Mouse (Mus musculus) E14TG2a.4 (cell line): ENCODE data around the gene Usp34.

Experiments used
- CTCF ChIP-seq: conservative IDR thresholded peaks from 2 replicates; pipeline ENCODE4 v1.5.1; 2014; ENCODE audit warnings: low read length
- POU5F1 ChIP-seq: IDR thresholded peaks from 2 replicates; pipeline ENCODE4 v1.6.1; 2014; ENCODE audit warnings: low read length, borderline replicate concordance

DNA sequence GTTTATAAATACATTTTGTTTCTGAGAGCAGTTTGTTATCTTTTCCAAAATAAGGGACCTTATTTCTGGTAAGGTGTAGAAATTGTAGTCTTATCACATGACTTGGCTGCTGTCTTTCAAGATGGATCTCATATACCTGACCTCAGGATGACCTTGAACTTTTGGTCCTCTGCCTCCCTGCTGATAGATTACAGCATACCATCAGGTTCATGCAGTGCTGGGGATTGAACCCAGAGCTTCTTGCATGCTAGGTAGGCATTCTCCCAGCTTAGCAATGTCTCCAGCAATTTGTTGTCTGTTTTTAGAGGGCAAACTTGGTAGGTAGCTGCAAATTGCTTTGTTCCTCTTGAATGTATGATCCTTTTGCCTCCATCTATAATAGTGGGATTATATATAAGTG, 41.7 kb upstream of the Usp34 start:
- TF ChIP-seq CTCF (no peak), POU5F1 (no peak)
